In the genomic region with DNA sequence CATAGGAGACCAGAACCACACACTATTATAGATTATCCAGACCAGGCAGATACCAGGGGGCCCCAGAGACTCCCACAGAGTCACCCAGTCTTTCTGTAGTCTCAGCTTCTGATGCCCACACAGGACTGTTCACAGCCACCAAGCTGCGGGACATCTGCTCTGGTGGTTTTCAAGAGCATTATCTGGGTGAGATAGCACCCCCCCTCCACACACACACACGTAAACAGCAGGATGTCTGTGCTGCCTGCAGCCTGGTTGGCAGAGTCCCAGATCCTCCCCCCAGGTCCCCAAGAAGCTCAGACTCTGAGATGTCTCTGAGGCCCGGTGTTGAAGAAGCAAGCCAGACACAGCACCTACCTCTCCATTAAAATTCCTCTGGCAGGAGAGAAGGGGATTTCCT, we compare ENCODE assay signal across 8 mouse cellular contexts. TPM values are rescaled to one million over a fixed set of nuclear protein-coding genes. Genes with fewer than 3 reads are reported as not detected.
DNase-seq lines count a peak whose midpoint lies in the region; ATAC-seq and TF ChIP-seq lines count a peak whose summit lies in the region.

No protein-coding gene starts in this region.

- H3K4me2 ChIP-seq in embryonic facial prominence, embryonic 13.5 days: no peak overlapping the region
- peak overlapping the region; percentile 70 for H3K4me2 ChIP-seq in myocyte (ENCODE audit: low read depth)

- intact Hi-C loops in left cerebral cortex, postnatal 4 days (cut with DNase I): no loop called here

- no peaks in the 10 kb centered on the region for H3K9me3 ChIP-seq in embryonic facial prominence, embryonic 13.5 days

- 43% methylated on average over 3 of the region's 3 CpGs for WGBS in embryonic facial prominence, embryonic 13.5 days

- peaks cover 33% of the 10 kb centered on the region for H3K4me1 ChIP-seq in embryonic facial prominence, embryonic 13.5 days

- TF ChIP-seq POLR2A in myocyte (IDR thresholded peaks at IDR 0.05; ENCODE audit: insufficient read length, low read depth): peak; percentile 44

- H3K4me3 ChIP-seq in embryonic facial prominence, embryonic 13.5 days: no peak overlapping the region
- peak overlapping the region; percentile 63 for H3K4me3 ChIP-seq in myocyte

- ATAC-seq in embryonic facial prominence, embryonic 13.5 days (ENCODE audit: insufficient number of reproducible peaks, insufficient read depth, low FRiP score, low TSS enrichment, low read depth): no peak
- ATAC-seq in erythroid progenitor cell, adult 5-6 weeks (replicated peaks; ENCODE audit: low FRiP score, poor library complexity, severe bottlenecking): no peak

- no peak overlapping the region; the same call in 1 of the 2 replicates for H3K9ac ChIP-seq in embryonic facial prominence, embryonic 13.5 days

- H3K79me2 ChIP-seq in myocyte (ENCODE audit: control insufficient read depth, insufficient read depth): no peaks in the 10 kb centered on the region

- no peaks in the 10 kb centered on the region for H3K27me3 ChIP-seq in embryonic facial prominence, embryonic 13.5 days
- no peaks in the 10 kb centered on the region for H3K27me3 ChIP-seq in myocyte (ENCODE audit: control insufficient read depth, insufficient read depth, insufficient read length)

- DNase-seq in cerebellum, postnatal 10 days: peak; percentile 45 to 53
- DNase-seq in cerebellum, adult 8-10 months: no peak
- peak; percentile 58 to 67 for DNase-seq in left cerebral cortex, adult 18-20 months (ENCODE audit: low spot score in 2 of 2)
- DNase-seq in left cerebral cortex, postnatal 4 days: no peak
- DNase-seq in ovary, adult 18-20 months (ENCODE audit: low spot score): no peak

- H3K36me3 ChIP-seq in embryonic facial prominence, embryonic 13.5 days: no peaks in the 10 kb centered on the region
- peaks cover 8% of the 10 kb centered on the region for H3K36me3 ChIP-seq in myocyte (ENCODE audit: control insufficient read depth, insufficient read depth)

- H3K27ac ChIP-seq in embryonic facial prominence, embryonic 13.5 days: peak overlapping the region; percentile 44; the same call in 1 of the 2 replicates

- no peak overlapping the region for H3ac ChIP-seq in myocyte (ENCODE audit: control insufficient read depth, insufficient read length)

TF ChIP-seq in myocyte, 11 proteins besides CTCF, POLR2A, EP300 and RAD21:
- TF ChIP-seq MYOG (IDR thresholded peaks at IDR 0.05; ENCODE audit: control insufficient read depth in 1 of 3, insufficient read depth in 1 of 3, insufficient read length in 2 of 3, low read depth in 2 of 3) (peak in 2 of 3 experiments; percentile 53 to 59), TCF12 (IDR thresholded peaks at IDR 0.05; ENCODE audit: insufficient read depth, poor library complexity, severe bottlenecking) (peak; percentile 61), REST (IDR thresholded peaks at IDR 0.05; ENCODE audit: insufficient read depth, insufficient read length) (no peak), TCF3 (IDR thresholded peaks at IDR 0.05; ENCODE audit: insufficient read length, low read depth) (peak; percentile 52), POLR2AphosphoS2 (IDR thresholded peaks at IDR 0.05; ENCODE audit: insufficient read length, low read depth) (no peak), USF1 (IDR thresholded peaks at IDR 0.05; ENCODE audit: low read depth) (no peak), MYOD1 (IDR thresholded peaks at IDR 0.05; ENCODE audit: control insufficient read depth in 1 of 3, insufficient read length in 2 of 3, low read depth in 2 of 3) (peak in 1 of 3 experiments; percentile 59), CEBPB (IDR thresholded peaks at IDR 0.05; ENCODE audit: insufficient read depth, poor library complexity, severe bottlenecking) (no peak), SRF (IDR thresholded peaks at IDR 0.05; ENCODE audit: control insufficient read depth, insufficient read length, low read depth) (no peak), E2F4 (IDR thresholded peaks at IDR 0.05; ENCODE audit: insufficient read depth) (no peak), MAX (IDR thresholded peaks at IDR 0.05; ENCODE audit: low read depth) (no peak)

RNA-seq across cellular contexts. Expression of gene Mybph, which starts 2.3 kb away (rescaled TPM):
- total RNA-seq in left cerebral cortex, adult 18-20 months (2021): under 1 TPM in 1 of 2 experiments, not detected in 1; 0.19 TPM
- total RNA-seq in left cerebral cortex, postnatal 4 days (2021): under 1 TPM in 1 of 2 experiments, not detected in 1; 0.18 TPM
- 6.0 and 9.9 TPM in 2 replicates for polyA plus RNA-seq in embryonic facial prominence, embryonic 13.5 days (2015; fragmentation: Nextera tagmentation; extraction: Ambion mirVana)
- polyA plus RNA-seq in myocyte (2012; fragmentation: generic; extraction: Trizol): 1,516 TPM
- total RNA-seq in erythroid progenitor cell, adult 5-6 weeks (2015; ENCODE audit: low replicate concordance): not detected in 2 replicates
- total RNA-seq in erythroid progenitor cell, adult 5-6 weeks (2017; ENCODE audit: low replicate concordance): 0.39 TPM in 1 of 2 replicates, not detected in the other

RNA-seq across cellular contexts. Expression of gene Chil1, which starts 13.6 kb away (rescaled TPM):
- total RNA-seq in left cerebral cortex, adult 18-20 months (2021): 10 to 100 TPM; 16.5 to 18.4 TPM
- total RNA-seq in left cerebral cortex, postnatal 4 days (2021): 1 to 10 TPM; 1.1 to 2.0 TPM
- 4.0 and 4.5 TPM in 2 replicates for polyA plus RNA-seq in embryonic facial prominence, embryonic 13.5 days (2015; fragmentation: Nextera tagmentation; extraction: Ambion mirVana)
- 32.9 TPM for polyA plus RNA-seq in myocyte (2012; fragmentation: generic; extraction: Trizol)
- total RNA-seq in erythroid progenitor cell, adult 5-6 weeks (2015; ENCODE audit: low replicate concordance): 19.3 and 76.8 TPM in 2 replicates
- total RNA-seq in erythroid progenitor cell, adult 5-6 weeks (2017; ENCODE audit: low replicate concordance): 13.9 and 22.5 TPM in 2 replicates

RNA-seq across cellular contexts. Expression of gene Adora1, which starts 39.7 kb away (rescaled TPM):
- total RNA-seq in left cerebral cortex, adult 18-20 months (2021): 100 to 1,000 TPM; 167 to 172 TPM
- total RNA-seq in left cerebral cortex, postnatal 4 days (2021): 10 to 100 TPM; 75.5 to 76.4 TPM
- 1.4 and 1.5 TPM in 2 replicates for polyA plus RNA-seq in embryonic facial prominence, embryonic 13.5 days (2015; fragmentation: Nextera tagmentation; extraction: Ambion mirVana)
- 4.5 TPM for polyA plus RNA-seq in myocyte (2012; fragmentation: generic; extraction: Trizol)
- not detected in 2 replicates for total RNA-seq in erythroid progenitor cell, adult 5-6 weeks (2015; ENCODE audit: low replicate concordance)
- total RNA-seq in erythroid progenitor cell, adult 5-6 weeks (2017; ENCODE audit: low replicate concordance): not detected in 2 replicates

Comparison
In these comparisons a context has a peak if more than half of its experiments do, and no peak if none do; other contexts are left out.
1. DNase-seq: peak in cerebellum, postnatal 10 days (2 of 2) and left cerebral cortex, adult 18-20 months (2 of 2); none in cerebellum, adult 8-10 months (single experiment), left cerebral cortex, postnatal 4 days (single experiment) and ovary, adult 18-20 months (single experiment).
2. RNA of gene Chil1, which starts 13.6 kb away (total RNA-seq): 13.9 to 76.8 TPM in erythroid progenitor cell, adult 5-6 weeks and 16.5 to 18.4 TPM in left cerebral cortex, adult 18-20 months; 1.1 to 2.0 TPM in left cerebral cortex, postnatal 4 days; every median in the first group is over 4 times any median in the second.
3. RNA of gene Adora1, which starts 39.7 kb away (total RNA-seq): 167 to 172 TPM in left cerebral cortex, adult 18-20 months and 75.5 to 76.4 TPM in left cerebral cortex, postnatal 4 days; not detected in erythroid progenitor cell, adult 5-6 weeks; every median in the first group is over 10 times any median in the second.